Mouse (Mus musculus) C2C12 (cell line): ENCODE data around the gene Axin1. TPM values are rescaled to one million over a fixed set of nuclear protein-coding genes. Genes with fewer than 3 reads are reported as not detected.

Source experiments
- H3K27me3 ChIP-seq: one replicate; pipeline ENCODE4 v1.6.1; 2011; ENCODE audit not compliant: control insufficient read depth, insufficient read depth, insufficient read length
- H3K36me3 ChIP-seq: one replicate; pipeline ENCODE4 v1.6.1; 2011; ENCODE audit not compliant: control insufficient read depth, insufficient read depth
- H3K4me3 ChIP-seq: one replicate; pipeline ENCODE4 v1.5.1; 2011; ENCODE audit warnings: mild to moderate bottlenecking, control low read depth; ENCODE audit not compliant: poor library complexity, insufficient read depth, severe bottlenecking
- H3K79me2 ChIP-seq: one replicate; pipeline ENCODE4 v1.6.1; 2011; ENCODE audit not compliant: control insufficient read depth, insufficient read depth
- H3K79me3 ChIP-seq: one replicate; pipeline ENCODE4 v1.6.1; 2011; ENCODE audit warnings: low read depth, control low read depth
- H3ac ChIP-seq: one replicate; pipeline ENCODE3; 2011; ENCODE audit warnings: low read depth; ENCODE audit not compliant: control insufficient read depth, insufficient read length
- CEBPB ChIP-seq: IDR thresholded peaks from one replicate; pipeline ENCODE4 v1.6.1; 2011; ENCODE audit warnings: low read depth, mild to moderate bottlenecking, control low read depth, moderate library complexity
- CTCF ChIP-seq: IDR thresholded peaks from one replicate; pipeline ENCODE4 v1.5.1; 2011; ENCODE audit not compliant: control insufficient read depth, insufficient read depth, insufficient read length
- FOSL1 ChIP-seq: IDR thresholded peaks from one replicate; pipeline ENCODE4 v1.8.0; 2011; ENCODE audit warnings: mild to moderate bottlenecking, low read length; ENCODE audit not compliant: poor library complexity, insufficient read depth, severe bottlenecking
- MAX ChIP-seq: IDR thresholded peaks from one replicate; pipeline ENCODE4 v1.6.1; 2011; ENCODE audit warnings: mild to moderate bottlenecking, control low read depth
- MYOD1 ChIP-seq: IDR thresholded peaks from one replicate; pipeline ENCODE4 v1.6.1; 2011; ENCODE audit warnings: low read depth; ENCODE audit not compliant: control insufficient read depth, insufficient read length
- MYOG ChIP-seq: IDR thresholded peaks from one replicate; pipeline ENCODE4 v1.6.1; 2011; ENCODE audit not compliant: control insufficient read depth, insufficient read length; ENCODE audit errors: extremely low read depth
- USF1 ChIP-seq: IDR thresholded peaks from one replicate; pipeline ENCODE4 v1.6.1; 2011; ENCODE audit warnings: low read depth, mild to moderate bottlenecking, control low read depth, moderate library complexity
- polyA plus RNA-seq: library from polyadenylated mRNA; unstranded; fragments of >200 nt; fragmentation: generic; extraction: Trizol; gene quantifications from one replicate; pipeline ENCODE4 v1.2.1, GENCODE M21; 2012; ENCODE audit warnings: missing spikeins

The Axin1 gene
- polyA plus RNA-seq, 1 experiment, result 32.1 TPM

DNA sequence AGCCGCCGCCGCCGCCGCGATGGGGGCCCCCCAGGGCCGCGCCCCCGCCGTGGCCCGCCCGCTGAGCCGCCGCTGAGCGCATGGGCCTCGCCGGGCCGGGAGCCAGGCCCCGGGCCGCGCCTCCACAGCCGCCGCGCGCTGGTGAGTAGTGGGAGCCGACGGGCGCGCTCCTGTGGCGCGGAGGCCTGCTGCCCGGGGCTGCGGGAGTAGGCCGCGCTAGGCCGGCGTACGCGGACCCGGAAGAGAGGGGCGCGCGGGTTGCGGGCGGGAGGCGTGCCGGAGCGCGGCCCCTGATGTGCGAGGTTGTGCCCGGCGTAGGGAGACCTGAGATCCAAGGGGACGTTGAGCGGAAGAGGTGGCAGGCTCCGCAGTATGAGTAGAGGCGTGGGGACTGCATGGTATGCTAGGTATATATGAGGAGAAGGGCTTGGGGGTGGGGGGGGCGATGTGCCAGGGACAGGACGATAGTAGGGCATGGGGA, 453 bp downstream of the Axin1 start:
- no peaks in the 10 kb centered on the region for H3K27me3 ChIP-seq
- H3K79me3 ChIP-seq, result peaks cover 48% of the 10 kb centered on the region
- H3K4me3 ChIP-seq, result peak overlapping the region; percentile 65
- TF ChIP-seq MAX, result no peak
- TF ChIP-seq CTCF, result no peak
- no peak for TF ChIP-seq FOSL1
- TF ChIP-seq CEBPB, result no peak
- TF ChIP-seq MYOD1, result no peak
- no peak for TF ChIP-seq USF1
- no peak for TF ChIP-seq MYOG
- peaks cover 17% of the 10 kb centered on the region for H3K36me3 ChIP-seq
- H3K79me2 ChIP-seq, result peaks cover 53% of the 10 kb centered on the region
- peak overlapping the region; percentile 97 for H3ac ChIP-seq

DNA sequence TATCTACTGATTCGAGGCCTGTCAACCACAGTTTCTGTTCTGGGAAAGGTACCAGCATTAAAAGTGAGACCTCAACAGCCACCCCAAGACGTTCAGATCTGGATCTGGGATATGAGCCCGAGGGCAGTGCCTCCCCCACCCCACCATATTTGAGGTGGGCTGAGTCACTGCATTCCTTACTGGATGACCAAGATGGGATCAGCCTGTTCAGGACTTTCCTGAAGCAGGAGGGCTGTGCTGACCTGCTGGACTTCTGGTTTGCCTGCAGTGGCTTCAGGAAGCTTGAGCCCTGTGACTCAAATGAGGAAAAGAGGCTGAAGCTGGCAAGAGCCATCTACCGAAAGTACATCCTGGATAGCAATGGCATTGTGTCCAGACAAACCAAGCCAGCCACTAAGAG, 4.3 kb downstream of the Axin1 start:
- Histone ChIP-seq H3K4me3 (no peak overlapping the region), H3K27me3 (no peaks in the 10 kb centered on the region), H3K79me2 (peaks cover 92% of the 10 kb centered on the region), H3ac (no peak overlapping the region), H3K79me3 (peaks cover 84% of the 10 kb centered on the region), H3K36me3 (peaks cover 52% of the 10 kb centered on the region)
- no peak for TF ChIP-seq USF1
- no peak for TF ChIP-seq MYOG
- TF ChIP-seq MAX, result no peak
- TF ChIP-seq CEBPB, result no peak
- TF ChIP-seq CTCF, result no peak
- TF ChIP-seq MYOD1, result no peak
- TF ChIP-seq FOSL1, result no peak

DNA sequence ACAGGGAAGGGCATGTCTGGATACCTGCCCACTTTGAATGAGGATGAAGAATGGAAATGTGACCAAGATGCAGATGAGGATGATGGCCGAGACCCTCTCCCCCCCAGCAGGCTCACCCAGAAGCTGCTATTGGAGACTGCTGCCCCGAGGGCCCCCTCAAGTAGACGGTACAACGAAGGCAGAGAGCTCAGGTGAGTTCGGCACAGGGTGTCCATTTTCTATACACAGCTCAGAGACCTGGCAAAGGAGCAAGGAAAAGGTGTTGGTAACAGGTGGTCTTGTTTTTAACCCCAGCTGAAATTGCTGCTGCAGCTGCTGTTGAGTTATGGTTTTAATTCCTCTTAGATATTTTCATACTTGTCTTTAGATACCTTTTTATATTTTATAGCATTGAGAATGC, 4.9 kb downstream of the Axin1 start:
- TF ChIP-seq MYOG, result no peak
- TF ChIP-seq FOSL1, result no peak
- no peak for TF ChIP-seq MAX
- no peak for TF ChIP-seq MYOD1
- no peak for TF ChIP-seq CEBPB
- no peak for TF ChIP-seq USF1
- no peak for TF ChIP-seq CTCF
- H3K27me3 ChIP-seq, result no peaks in the 10 kb centered on the region
- peaks cover 58% of the 10 kb centered on the region for H3K36me3 ChIP-seq

DNA sequence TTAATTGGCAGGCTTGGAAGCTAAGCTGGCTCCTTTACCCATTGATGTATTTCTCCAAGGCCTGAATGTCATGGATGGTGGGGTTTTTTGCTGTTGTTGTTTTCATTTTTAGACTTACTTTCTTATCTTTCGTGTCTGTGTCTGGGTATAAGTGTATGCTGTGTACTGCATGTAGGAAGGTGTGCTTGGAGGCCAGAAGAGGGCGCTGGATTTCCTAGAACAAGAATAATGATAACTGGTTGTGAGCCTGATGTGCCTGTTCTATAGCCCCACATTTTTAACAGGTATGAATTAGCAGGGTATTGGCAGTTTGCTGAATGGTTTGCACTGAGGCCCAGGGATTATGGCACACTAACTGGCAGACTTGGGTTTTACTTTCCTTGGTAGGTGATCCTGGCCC, 10.6 kb downstream of the Axin1 start:
- Histone ChIP-seq H3ac (no peak overlapping the region), H3K79me2 (peaks cover 99% of the 10 kb centered on the region), H3K27me3 (no peaks in the 10 kb centered on the region), H3K36me3 (peaks cover 77% of the 10 kb centered on the region), H3K4me3 (no peak overlapping the region), H3K79me3 (peaks cover 78% of the 10 kb centered on the region)
- TF ChIP-seq CTCF (no peak), USF1 (no peak), CEBPB (no peak), MAX (no peak), MYOG (no peak), MYOD1 (no peak), FOSL1 (no peak)

More for the DNA sequence above, 4.9 kb downstream of the Axin1 start:
- H3K4me3 ChIP-seq, result no peak overlapping the region
- H3K79me2 ChIP-seq, result peaks cover 97% of the 10 kb centered on the region
- peaks cover 90% of the 10 kb centered on the region for H3K79me3 ChIP-seq
- no peak overlapping the region for H3ac ChIP-seq

DNA sequence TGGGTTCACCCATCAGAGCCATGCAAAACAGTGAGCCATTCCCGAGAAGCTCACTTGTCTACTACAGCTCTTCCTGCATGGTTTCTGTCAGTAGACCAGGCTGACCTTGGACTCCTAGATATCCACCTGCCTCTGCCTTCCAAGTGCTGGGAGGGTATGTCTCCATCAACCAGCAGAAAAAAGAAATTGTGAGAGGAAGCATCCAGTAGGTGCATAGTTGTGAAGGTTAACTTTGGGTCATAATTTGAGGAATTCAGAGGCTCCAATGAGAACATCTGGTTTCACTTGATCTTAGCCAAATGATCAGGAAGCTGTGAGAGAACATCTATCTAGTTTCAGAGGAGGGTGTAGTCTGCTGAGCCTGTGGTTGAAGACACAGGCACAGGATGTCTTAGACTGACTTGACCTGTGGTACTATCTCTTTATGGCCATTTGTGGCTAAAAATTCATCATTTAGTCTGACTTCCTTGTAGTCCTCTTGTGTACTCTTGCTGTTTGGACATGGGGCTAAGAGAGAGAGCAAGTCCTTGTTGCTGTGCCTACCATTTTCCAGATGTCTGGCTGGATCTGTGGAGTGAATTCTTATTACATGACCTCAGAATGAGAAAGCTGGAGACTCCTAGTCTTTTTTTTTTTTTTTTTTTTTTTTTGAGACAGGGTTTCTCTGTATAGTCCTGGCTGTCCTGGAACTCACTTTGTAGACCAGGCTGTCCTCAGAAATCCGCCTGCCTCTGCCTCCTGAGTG, 13.6 kb downstream of the Axin1 start:
- H3K36me3 ChIP-seq, result peaks cover 58% of the 10 kb centered on the region
- peaks cover 95% of the 10 kb centered on the region for H3K79me2 ChIP-seq
- no peaks in the 10 kb centered on the region for H3K27me3 ChIP-seq
- H3ac ChIP-seq, result no peak overlapping the region
- TF ChIP-seq CTCF (no peak), USF1 (no peak), FOSL1 (no peak)
- H3K79me3 ChIP-seq, result peaks cover 75% of the 10 kb centered on the region
- H3K4me3 ChIP-seq, result no peak overlapping the region
